Mouse (Mus musculus) midbrain, postnatal 0 days (tissue): ENCODE data around the gene Cdc42bpa. TPM values are rescaled to one million over a fixed set of nuclear protein-coding genes. Genes with fewer than 3 reads are reported as not detected.

Experiments used
- ATAC-seq: fragments of 200-750 bp; cut with Nextera tagmentation; 2 replicates; pipeline ENCODE4 v1.8.0; 2017; ENCODE audit warnings: moderate number of reproducible peaks, mild to moderate bottlenecking, moderate TSS enrichment, moderate library complexity; ENCODE audit not compliant: low FRiP score
- DNase-seq: peaks from one replicate; pipeline ENCODE4 v3.0.0-alpha.2; 2015; ENCODE audit warnings: low spot score
- H3K27ac ChIP-seq: fragments of 300-500 bp; sonication (generic); 2 replicates; pipeline ENCODE4 v1.5.1; 2014; ENCODE audit warnings: low read depth, mild to moderate bottlenecking, low read length, mixed read lengths
- H3K27me3 ChIP-seq: fragments of 300-500 bp; sonication (generic); 2 replicates; pipeline ENCODE4 v1.6.1; 2014; ENCODE audit warnings: low read length, control low read depth, mixed read lengths; ENCODE audit not compliant: insufficient read depth
- H3K36me3 ChIP-seq: fragments of 300-500 bp; sonication (generic); 2 replicates; pipeline ENCODE4 v1.6.1; 2014; ENCODE audit warnings: low read length, control low read depth, mixed read lengths; ENCODE audit not compliant: insufficient read depth
- H3K4me1 ChIP-seq: fragments of 300-500 bp; sonication (generic); 2 replicates; pipeline ENCODE4 v1.6.1; 2014; ENCODE audit warnings: mild to moderate bottlenecking, control low read depth, antibody characterized with exemption, low read length, mixed read lengths; ENCODE audit not compliant: insufficient read depth
- H3K4me2 ChIP-seq: fragments of 300-500 bp; sonication (generic); 2 replicates; pipeline ENCODE4 v1.6.1; 2014; ENCODE audit warnings: low read depth, mild to moderate bottlenecking, low read length, mixed read lengths; ENCODE audit not compliant: poor library complexity, severe bottlenecking
- H3K4me3 ChIP-seq: fragments of 300-500 bp; sonication (generic); 2 replicates; pipeline ENCODE4 v1.5.1; 2014; ENCODE audit warnings: low read depth, mild to moderate bottlenecking, low read length, moderate library complexity
- H3K9ac ChIP-seq: fragments of 300-500 bp; sonication (generic); replicated peaks from 2 replicates; pipeline ENCODE4 v1.6.1; 2014; ENCODE audit warnings: mild to moderate bottlenecking, low read length, moderate library complexity, mixed read lengths; ENCODE audit not compliant: poor library complexity, severe bottlenecking
- H3K9me3 ChIP-seq: fragments of 300-500 bp; sonication (generic); 2 replicates; pipeline ENCODE4 v1.6.1; 2016; ENCODE audit warnings: low read length, control low read depth
- CTCF ChIP-seq: IDR thresholded peaks from 2 replicates; pipeline ENCODE4 v1.5.1; 2016; ENCODE audit warnings: antibody characterized with exemption, mild to moderate bottlenecking
- WGBS: fragments of 180-500 bp; shearing (Covaris S2); extraction: QIAGEN DNeasy Blood & Tissue Kit; methylation state at CpG from one replicate; pipeline ENCODE4 v1.1.7; 2014; 5-methylcytosine and 5-hydroxymethylcytosine counted together
- polyA plus RNA-seq: library from polyadenylated mRNA; unstranded; fragments of >200 nt; fragmentation: Nextera tagmentation; extraction: Ambion mirVana; gene quantifications from 2 replicates; pipeline ENCODE4 v1.2.1, GENCODE M21; 2015
- total RNA-seq: library from RNA; depleted of rRNA; stranded (reverse); fragments of >200 nt; gene quantifications from 2 replicates; pipeline ENCODE4 v1.2.3, GENCODE M21; 2014

Cdc42bpa gene
- total and polyA plus RNA-seq, 2 experiments from 2014 or later: 29.3 to 108 TPM

DNA sequence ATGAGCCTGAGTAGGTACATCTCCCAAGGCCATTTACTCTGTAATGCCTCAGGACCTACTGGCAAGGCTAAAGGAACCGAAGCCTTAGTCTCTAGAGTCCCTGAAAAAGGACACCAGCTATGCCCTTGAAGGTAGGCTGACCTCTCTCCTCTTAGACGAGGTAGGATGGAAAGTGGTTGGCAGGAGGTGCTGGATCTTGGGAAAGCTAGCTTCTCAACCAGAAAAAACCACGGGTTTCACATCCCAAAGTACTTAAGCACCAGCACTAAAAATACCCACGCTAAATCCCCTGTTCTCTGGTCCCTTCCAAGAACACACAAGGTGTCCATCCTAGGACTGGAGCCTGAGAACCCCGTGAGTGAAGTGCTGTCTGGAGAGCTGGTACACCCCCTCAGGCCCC lies 212.7 kb downstream of the Cdc42bpa start:
- no peak overlapping the region for H3K27ac ChIP-seq
- ATAC-seq (no peak), DNase-seq (no peak)
- H3K9ac ChIP-seq: no peak overlapping the region
- no peak overlapping the region for H3K4me3 ChIP-seq
- no peak overlapping the region for H3K4me2 ChIP-seq
- no peaks in the 10 kb centered on the region for H3K36me3 ChIP-seq
- no peaks in the 10 kb centered on the region for H3K4me1 ChIP-seq
- WGBS: 85% methylated on average over 5 of the region's 5 CpGs
- TF ChIP-seq CTCF: no peak
- no peaks in the 10 kb centered on the region for H3K9me3 ChIP-seq
- no peaks in the 10 kb centered on the region for H3K27me3 ChIP-seq

DNA sequence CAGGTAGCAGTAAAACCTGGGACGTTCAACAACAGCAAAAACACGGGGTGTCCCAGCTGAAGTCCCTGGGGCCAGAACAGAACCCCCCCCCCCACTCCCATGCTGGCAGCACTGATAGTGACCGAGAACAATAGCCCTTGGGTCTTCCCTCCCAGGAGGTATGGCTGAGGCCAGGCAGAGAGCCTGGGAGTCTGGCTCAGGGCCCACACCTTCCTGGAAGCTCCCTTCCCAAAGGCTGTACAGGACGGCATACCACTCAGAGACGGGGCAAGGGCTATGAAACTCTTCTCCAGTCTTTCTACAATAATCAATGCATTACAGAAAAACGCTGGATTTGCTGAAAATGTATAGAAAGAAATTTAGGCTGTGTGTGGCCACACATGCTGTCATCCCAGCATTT lies 214.4 kb downstream of the Cdc42bpa start:
- Histone ChIP-seq H3K36me3 (no peaks in the 10 kb centered on the region), H3K27me3 (no peaks in the 10 kb centered on the region), H3K9me3 (no peaks in the 10 kb centered on the region), H3K4me2 (no peak overlapping the region), H3K4me3 (no peak overlapping the region), H3K27ac (no peak overlapping the region), H3K9ac (no peak overlapping the region), H3K4me1 (no peaks in the 10 kb centered on the region)
- TF ChIP-seq CTCF: no peak
- WGBS: 67% methylated on average over 6 of the region's 6 CpGs
- DNase-seq (no peak), ATAC-seq (no peak)

DNA sequence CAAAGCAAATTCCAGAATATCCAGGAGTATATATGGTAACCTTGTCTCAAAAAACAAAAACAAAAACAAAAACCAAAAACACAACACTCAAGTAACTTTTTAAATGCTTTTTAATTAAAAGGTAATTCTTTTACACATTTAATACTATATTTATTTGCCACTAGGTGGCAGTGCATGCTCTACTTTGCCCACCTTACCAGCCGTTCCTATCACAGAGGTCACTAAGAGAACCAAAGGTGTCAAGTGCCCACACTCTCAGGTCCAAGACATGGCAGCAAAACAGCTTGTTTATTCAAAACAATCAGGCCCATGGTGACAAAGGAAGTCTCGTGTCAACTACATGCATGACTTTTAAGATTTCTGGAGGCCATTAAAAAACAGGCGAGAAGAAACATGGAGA lies 214.9 kb downstream of the Cdc42bpa start:
- no peak for ATAC-seq
- 37% methylated on average over 3 of the region's 3 CpGs for WGBS
- H3K27me3 ChIP-seq: no peaks in the 10 kb centered on the region

DNA sequence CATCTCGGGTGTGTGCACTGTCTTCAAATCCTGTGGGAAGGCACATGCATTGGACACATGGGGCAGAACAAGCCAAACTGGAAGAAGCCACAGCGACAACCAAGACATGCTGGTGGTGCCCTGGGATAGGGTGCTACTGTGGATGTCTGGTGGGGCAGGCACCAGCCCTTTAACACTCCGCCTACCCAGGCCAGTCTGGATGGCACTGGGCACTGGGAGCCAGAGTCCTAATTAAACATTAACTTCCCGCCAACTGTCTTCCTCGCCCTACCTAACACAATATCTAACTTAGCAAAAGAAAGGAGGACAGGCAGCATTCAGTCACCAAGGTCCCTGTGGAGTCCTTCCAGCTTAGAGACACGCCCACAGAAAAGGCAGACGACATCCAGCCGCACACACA lies 215.4 kb downstream of the Cdc42bpa start:
- Histone ChIP-seq H3K36me3 (no peaks in the 10 kb centered on the region), H3K9me3 (no peaks in the 10 kb centered on the region), H3K4me2 (no peak overlapping the region), H3K9ac (no peak overlapping the region), H3K27ac (no peak overlapping the region), H3K4me1 (no peaks in the 10 kb centered on the region), H3K27me3 (no peaks in the 10 kb centered on the region), H3K4me3 (no peak overlapping the region)
- ATAC-seq (no peak), DNase-seq (no peak)
- 60% methylated on average over 8 of the region's 8 CpGs for WGBS
- TF ChIP-seq CTCF: no peak

More for the DNA sequence above, 214.9 kb downstream of the Cdc42bpa start:
- H3K27ac ChIP-seq: no peak overlapping the region
- H3K4me1 ChIP-seq: no peaks in the 10 kb centered on the region
- H3K4me2 ChIP-seq: no peak overlapping the region
- DNase-seq: peak; percentile 60
- H3K9ac ChIP-seq: no peak overlapping the region
- no peak overlapping the region for H3K4me3 ChIP-seq
- no peaks in the 10 kb centered on the region for H3K36me3 ChIP-seq
- H3K9me3 ChIP-seq: no peaks in the 10 kb centered on the region
- peak; percentile 80 for TF ChIP-seq CTCF

DNA sequence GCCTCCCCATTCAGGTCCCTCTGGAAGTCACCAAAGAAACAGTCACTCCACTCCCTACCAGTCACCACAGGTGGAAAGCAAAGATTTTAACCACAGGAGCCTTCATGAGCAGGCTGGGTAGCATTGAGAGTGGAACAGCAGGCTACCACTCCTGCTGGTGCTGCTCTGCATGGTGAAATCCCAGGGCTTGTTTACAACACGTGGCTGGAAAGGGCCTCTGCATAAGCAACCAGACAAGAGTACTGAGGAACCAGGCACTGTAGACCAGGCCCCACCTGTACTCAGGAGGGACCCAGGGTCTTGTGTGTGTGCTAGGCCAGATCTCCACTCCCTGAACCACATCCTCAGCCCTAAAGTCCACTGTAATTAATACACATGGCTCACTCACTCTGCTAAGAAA lies 216.5 kb downstream of the Cdc42bpa start:
- no peak overlapping the region for H3K4me3 ChIP-seq
- H3K36me3 ChIP-seq: no peaks in the 10 kb centered on the region
- WGBS: 0% methylated on average over 1 of the region's 1 CpGs
- H3K4me1 ChIP-seq: no peaks in the 10 kb centered on the region
- DNase-seq (no peak), ATAC-seq (no peak)
- H3K27me3 ChIP-seq: no peaks in the 10 kb centered on the region
- H3K27ac ChIP-seq: no peak overlapping the region
- H3K9me3 ChIP-seq: no peaks in the 10 kb centered on the region
- no peak overlapping the region for H3K4me2 ChIP-seq
- no peak for TF ChIP-seq CTCF
- no peak overlapping the region for H3K9ac ChIP-seq

DNA sequence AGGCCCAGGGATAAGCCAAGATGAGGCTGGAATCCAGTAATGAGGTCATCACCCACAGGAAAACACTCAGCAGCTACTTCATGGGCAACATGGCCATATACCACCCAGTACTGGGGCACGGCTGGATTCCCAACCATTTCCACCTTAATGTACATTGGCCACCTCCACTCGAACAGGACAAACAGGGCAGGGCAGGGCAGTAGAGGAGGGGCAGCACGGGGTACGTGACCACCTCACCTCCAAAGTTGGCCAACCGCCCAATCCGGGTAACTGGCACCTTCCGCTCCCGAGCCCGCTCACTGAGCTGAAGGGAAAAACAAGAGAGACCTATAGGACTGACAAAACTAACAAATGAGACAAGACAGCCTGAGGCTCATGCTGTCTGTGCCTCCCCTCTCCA lies 218.1 kb downstream of the Cdc42bpa start:
- no peak for ATAC-seq
- no peaks in the 10 kb centered on the region for H3K36me3 ChIP-seq
- no peak for TF ChIP-seq CTCF

More for the DNA sequence above, 218.1 kb downstream of the Cdc42bpa start:
- no peak for DNase-seq
- Histone ChIP-seq H3K9ac (no peak overlapping the region), H3K4me3 (no peak overlapping the region), H3K4me2 (no peak overlapping the region), H3K4me1 (no peaks in the 10 kb centered on the region), H3K9me3 (no peaks in the 10 kb centered on the region), H3K27me3 (no peaks in the 10 kb centered on the region), H3K27ac (no peak overlapping the region)
- WGBS: 87% methylated on average over 9 of the region's 9 CpGs
